14 mouse cellular contexts compared by ENCODE assay signal in genomic region chr3:18339189-18339588, GRCm38 (mm10).
DNase-seq lines count a peak whose midpoint lies in the region; ATAC-seq and TF ChIP-seq lines count a peak whose summit lies in the region.
"Had no signal": no experiment of that assay in that cellular context is flagged by ENCODE, and none has a peak within 500 bp of the region (broad histone marks: within the 10 kb centered on the region; RNA-seq: fewer than 3 reads in every experiment).

No protein-coding gene starts in this region.

- ATAC-seq in embryonic facial prominence, embryonic 15.5 days (ENCODE audit: insufficient number of reproducible peaks, low FRiP score, low TSS enrichment, low read depth): 0 out of 2 replicates have a peak, but pooled peaks have one; percentile 45
- ATAC-seq: hindbrain, postnatal 0 days had no signal

- no peak overlapping the region for H3K9ac ChIP-seq in embryonic facial prominence, embryonic 15.5 days
- H3K9ac ChIP-seq: liver, embryonic 13.5 days had no signal

- H3K4me2 ChIP-seq in embryonic facial prominence, embryonic 15.5 days (replicated peaks): no peak overlapping the region
- H3K4me2 ChIP-seq: liver, embryonic 13.5 days had no signal

- WGBS in kidney, adult 2 months: 77% methylated on average over 1 of the region's 1 CpGs
- 50% methylated on average over 1 of the region's 1 CpGs for WGBS in embryonic facial prominence, embryonic 15.5 days

- H3K27me3 ChIP-seq in kidney, adult 2 months (replicated peaks; ENCODE audit: control insufficient read depth, insufficient read depth, low read length): no peaks in the 10 kb centered on the region
- no peaks in the 10 kb centered on the region for H3K27me3 ChIP-seq in embryonic facial prominence, embryonic 15.5 days
- H3K27me3 ChIP-seq: liver, embryonic 13.5 days had no signal

- no peak overlapping the region for H3K27ac ChIP-seq in kidney, adult 2 months (ENCODE audit: insufficient read depth, low read depth, low read length)
- H3K27ac ChIP-seq in embryonic facial prominence, embryonic 15.5 days (replicated peaks): no peak overlapping the region
- H3K27ac ChIP-seq: forebrain, embryonic 10.5 days; hindbrain, postnatal 0 days; liver, embryonic 13.5 days had no signal

- TF ChIP-seq POLR2A in kidney, adult 2 months (IDR thresholded peaks at IDR 0.05; ENCODE audit: low read depth, low read length): no peak

- DNase-seq in kidney, adult 2 months: peak; percentile 35
- no peak for DNase-seq in kidney, postnatal 4 days
- peak; percentile 4 to 22 for DNase-seq in spleen, postnatal 36 days (ENCODE audit: low spot score in 2 of 2)
- DNase-seq in spleen, adult 18-20 months: no peak
- DNase-seq in skeletal muscle tissue, adult 2 months (ENCODE audit: low read depth, low spot score): peak; percentile 4
- DNase-seq in layer of hippocampus, adult 9-11 months: no peak
- DNase-seq: cerebellum, postnatal 14 days; gastrocnemius, postnatal 14 days; liver, embryonic 13.5 days; right cerebral cortex, postnatal 4 days; thymus, postnatal 25 days had no signal

- no peak overlapping the region for H3K4me3 ChIP-seq in kidney, adult 2 months (ENCODE audit: insufficient read depth, low read depth, low read length)
- no peak overlapping the region for H3K4me3 ChIP-seq in embryonic facial prominence, embryonic 15.5 days (replicated peaks)
- H3K4me3 ChIP-seq: forebrain, embryonic 10.5 days; liver, embryonic 13.5 days had no signal

- H3K36me3 ChIP-seq in kidney, adult 2 months (ENCODE audit: control insufficient read depth, insufficient read depth, low read length): no peaks in the 10 kb centered on the region
- no peaks in the 10 kb centered on the region for H3K36me3 ChIP-seq in embryonic facial prominence, embryonic 15.5 days
- H3K36me3 ChIP-seq: forebrain, embryonic 10.5 days; liver, embryonic 13.5 days had no signal

- H3K4me1 ChIP-seq in kidney, adult 2 months (ENCODE audit: control insufficient read depth, insufficient read depth, low read length): no peaks in the 10 kb centered on the region
- no peaks in the 10 kb centered on the region for H3K4me1 ChIP-seq in embryonic facial prominence, embryonic 15.5 days
- H3K4me1 ChIP-seq: forebrain, embryonic 10.5 days; liver, embryonic 13.5 days had no signal

- H3K9me3 ChIP-seq in embryonic facial prominence, embryonic 15.5 days (replicated peaks): no peaks in the 10 kb centered on the region
- H3K9me3 ChIP-seq: forebrain, embryonic 10.5 days; liver, embryonic 13.5 days had no signal

- TF ChIP-seq CTCF in kidney, adult 2 months (conservative IDR thresholded peaks at IDR 0.05; ENCODE audit: insufficient read depth, insufficient read length, low read depth, low read length): no peak

Comparison
In these comparisons a context has a peak if more than half of its experiments do, and no peak if none do; other contexts are left out.
1. DNase-seq: peak in kidney, adult 2 months (single experiment), spleen, postnatal 36 days (2 of 2) and skeletal muscle tissue, adult 2 months (single experiment); none in kidney, postnatal 4 days (0 of 2), spleen, adult 18-20 months (0 of 2) and layer of hippocampus, adult 9-11 months (single experiment).